Mouse (Mus musculus): ENCODE measurements around the gene Foxd1.

GRCm38 (mm10) chr13:98356973-98357425, 3.0 kb downstream of the Foxd1 start:
- TF ChIP-seq EP300 (IDR thresholded peaks at IDR 0.05; ENCODE audit: low read length) (no peak), GABPA (IDR thresholded peaks at IDR 0.05; ENCODE audit: insufficient replicate concordance, low read depth, low read length) (no peak), MAX (IDR thresholded peaks at IDR 0.05; ENCODE audit: low read length) (no peak), CTCF (conservative IDR thresholded peaks at IDR 0.05 in 1 of 2, IDR thresholded peaks at IDR 0.05 in 1 of 2; ENCODE audit: low read depth in 2 of 2, low read length in 2 of 2) (no peak), MXI1 (IDR thresholded peaks at IDR 0.05; ENCODE audit: low read depth, low read length) (no peak), ZNF384 (IDR thresholded peaks at IDR 0.05; ENCODE audit: low read depth, low read length) (no peak), JUND (conservative IDR thresholded peaks at IDR 0.05; ENCODE audit: low read depth, low read length) (no peak), HCFC1 (IDR thresholded peaks at IDR 0.05; ENCODE audit: low read depth, low read length) (no peak), BHLHE40 (IDR thresholded peaks at IDR 0.05; ENCODE audit: low read depth, low read length) (no peak), POLR2A (IDR thresholded peaks at IDR 0.05; ENCODE audit: low read depth, low read length) (no peak)
